9 mouse cellular contexts compared by ENCODE assay signal in genomic region chr9:67315356-67315755, GRCm38 (mm10).
DNase-seq lines count a peak whose midpoint lies in the region; ATAC-seq and TF ChIP-seq lines count a peak whose summit lies in the region.
"Had no signal": no experiment of that assay in that cellular context is flagged by ENCODE, and none has a peak within 500 bp of the region (broad histone marks: within the 10 kb centered on the region; RNA-seq: fewer than 3 reads in every experiment).

No protein-coding gene starts in this region.

- H3K4me2 ChIP-seq in kidney, embryonic 16.5 days (replicated peaks; ENCODE audit: low read depth, low read length): no peak overlapping the region
- no peak overlapping the region for H3K4me2 ChIP-seq in embryonic facial prominence, embryonic 14.5 days (ENCODE audit: low read depth, low read length)
- no peak overlapping the region for H3K4me2 ChIP-seq in neural tube, embryonic 12.5 days (replicated peaks)
- H3K4me2 ChIP-seq: limb, embryonic 12.5 days had no signal

- no peak for ATAC-seq in kidney, embryonic 16.5 days (ENCODE audit: low FRiP score, low TSS enrichment)
- ATAC-seq in embryonic facial prominence, embryonic 14.5 days (ENCODE audit: low read depth): peak; percentile 50; the same call in 1 of the 2 replicates
- 0 out of 2 replicates have a peak, but pooled peaks have one; percentile 13 for ATAC-seq in neural tube, embryonic 12.5 days (ENCODE audit: low FRiP score, low read depth)

- H3K36me3 ChIP-seq in kidney, adult 2 months (ENCODE audit: control insufficient read depth, insufficient read depth, low read length): no peaks in the 10 kb centered on the region
- no peaks in the 10 kb centered on the region for H3K36me3 ChIP-seq in kidney, embryonic 16.5 days (ENCODE audit: insufficient read depth, low read length)
- peaks cover 6% of the 10 kb centered on the region; the same call in 1 of the 2 replicates for H3K36me3 ChIP-seq in embryonic facial prominence, embryonic 14.5 days (ENCODE audit: control insufficient read depth, insufficient read depth, low read length)
- no peaks in the 10 kb centered on the region for H3K36me3 ChIP-seq in neural tube, embryonic 12.5 days

- H3K27ac ChIP-seq in kidney, adult 2 months (ENCODE audit: insufficient read depth, low read depth, low read length): no peak overlapping the region
- no peak overlapping the region for H3K27ac ChIP-seq in kidney, embryonic 16.5 days (ENCODE audit: low read length)
- no peak overlapping the region for H3K27ac ChIP-seq in bone marrow, adult 2 months (ENCODE audit: control insufficient read depth, insufficient read depth, low read depth, low read length, poor library complexity)
- no peak overlapping the region for H3K27ac ChIP-seq in embryonic facial prominence, embryonic 14.5 days (replicated peaks; ENCODE audit: low read depth, low read length)
- H3K27ac ChIP-seq in neural tube, embryonic 12.5 days: no peak overlapping the region
- H3K27ac ChIP-seq: limb, embryonic 12.5 days had no signal

- no peak overlapping the region for H3K9ac ChIP-seq in kidney, embryonic 16.5 days (replicated peaks; ENCODE audit: low read length)
- H3K9ac ChIP-seq in embryonic facial prominence, embryonic 14.5 days (ENCODE audit: low read depth, low read length): no peak overlapping the region
- H3K9ac ChIP-seq in neural tube, embryonic 12.5 days: no peak overlapping the region
- H3K9ac ChIP-seq: limb, embryonic 12.5 days had no signal

- H3K4me3 ChIP-seq in kidney, adult 2 months (ENCODE audit: insufficient read depth, low read depth, low read length): no peak overlapping the region
- H3K4me3 ChIP-seq in kidney, embryonic 16.5 days (ENCODE audit: low read length): no peak overlapping the region
- no peak overlapping the region for H3K4me3 ChIP-seq in bone marrow, adult 2 months (replicated peaks; ENCODE audit: control insufficient read depth, low read depth, low read length)
- no peak overlapping the region for H3K4me3 ChIP-seq in embryonic facial prominence, embryonic 14.5 days (ENCODE audit: low read depth, low read length)
- no peak overlapping the region for H3K4me3 ChIP-seq in neural tube, embryonic 12.5 days
- H3K4me3 ChIP-seq: limb, embryonic 12.5 days had no signal

- WGBS in kidney, adult 2 months: 12% methylated on average over 3 of the region's 3 CpGs
- 3% methylated on average over 2 of the region's 3 CpGs for WGBS in kidney, embryonic 16.5 days
- WGBS in bone marrow, adult 2 months: 2% methylated on average over 3 of the region's 3 CpGs
- WGBS in embryonic facial prominence, embryonic 14.5 days: 15% methylated on average over 3 of the region's 3 CpGs
- WGBS in neural tube, embryonic 12.5 days: 5% methylated on average over 3 of the region's 3 CpGs

- peak; percentile 53 for TF ChIP-seq CTCF in kidney, adult 2 months (conservative IDR thresholded peaks at IDR 0.05; ENCODE audit: insufficient read depth, insufficient read length, low read depth, low read length)
- peak; percentile 44 for TF ChIP-seq CTCF in bone marrow, adult 2 months (IDR thresholded peaks at IDR 0.05; ENCODE audit: control insufficient read depth, insufficient read depth, low read length)

- no peaks in the 10 kb centered on the region for H3K9me3 ChIP-seq in kidney, embryonic 16.5 days (ENCODE audit: low read length)
- no peaks in the 10 kb centered on the region for H3K9me3 ChIP-seq in embryonic facial prominence, embryonic 14.5 days (ENCODE audit: control insufficient read depth, low read length)
- no peaks in the 10 kb centered on the region for H3K9me3 ChIP-seq in neural tube, embryonic 12.5 days
- H3K9me3 ChIP-seq: limb, embryonic 12.5 days had no signal

- H3K27me3 ChIP-seq in kidney, adult 2 months (replicated peaks; ENCODE audit: control insufficient read depth, insufficient read depth, low read length): no peaks in the 10 kb centered on the region
- H3K27me3 ChIP-seq in kidney, embryonic 16.5 days (ENCODE audit: insufficient read depth, low read length): no peaks in the 10 kb centered on the region
- H3K27me3 ChIP-seq in embryonic facial prominence, embryonic 14.5 days (replicated peaks; ENCODE audit: control insufficient read depth, insufficient read depth, low read length): no peaks in the 10 kb centered on the region
- no peaks in the 10 kb centered on the region for H3K27me3 ChIP-seq in neural tube, embryonic 12.5 days (replicated peaks)
- H3K27me3 ChIP-seq: limb, embryonic 12.5 days had no signal

- no peaks in the 10 kb centered on the region for H3K4me1 ChIP-seq in kidney, adult 2 months (ENCODE audit: control insufficient read depth, insufficient read depth, low read length)
- H3K4me1 ChIP-seq in kidney, embryonic 16.5 days (ENCODE audit: insufficient read depth, low read length): no peaks in the 10 kb centered on the region
- H3K4me1 ChIP-seq in bone marrow, adult 2 months (ENCODE audit: control insufficient read depth, insufficient read depth, low read length): no peaks in the 10 kb centered on the region
- H3K4me1 ChIP-seq in embryonic facial prominence, embryonic 14.5 days (ENCODE audit: control insufficient read depth, insufficient read depth, low read length): no peaks in the 10 kb centered on the region
- no peaks in the 10 kb centered on the region for H3K4me1 ChIP-seq in neural tube, embryonic 12.5 days
- H3K4me1 ChIP-seq: limb, embryonic 12.5 days had no signal

- DNase-seq in kidney, adult 2 months: peak; percentile 54
- DNase-seq in ES-CJ7 (ENCODE audit: low read depth, low spot score): peak; percentile 38
- peak; percentile 32 for DNase-seq in embryonic facial prominence, embryonic 14.5 days (ENCODE audit: low spot score)
- DNase-seq in layer of hippocampus, postnatal 36 days: peak; percentile 34 to 36
- DNase-seq in spleen, postnatal 36 days (ENCODE audit: low spot score in 2 of 2): no peak

- TF ChIP-seq POLR2A in kidney, adult 2 months (IDR thresholded peaks at IDR 0.05; ENCODE audit: low read depth, low read length): no peak
- no peak for TF ChIP-seq POLR2A in bone marrow, adult 2 months (IDR thresholded peaks at IDR 0.05; ENCODE audit: borderline replicate concordance, control insufficient read depth, low read depth, low read length)

Comparison
In these comparisons a context has a peak if more than half of its experiments do, and no peak if none do; other contexts are left out.
1. DNase-seq: peak in kidney, adult 2 months (single experiment), ES-CJ7 (single experiment), embryonic facial prominence, embryonic 14.5 days (single experiment) and layer of hippocampus, postnatal 36 days (2 of 2); none in spleen, postnatal 36 days (0 of 2).